Mouse (Mus musculus) limb, embryonic 13.5 days (tissue): ENCODE results near the gene Cstf2t. TPM values are rescaled to one million over a fixed set of nuclear protein-coding genes. Genes with fewer than 3 reads are reported as not detected.
A peak's percentile ranks its signal among the peaks of the same experiment; 100 is the strongest.

Experiments used
- ATAC-seq: fragments of 200-750 bp; cut with Nextera tagmentation; 2 replicates; pipeline ENCODE4 v1.8.0; 2017; ENCODE audit warnings: low read depth, moderate number of reproducible peaks, moderate TSS enrichment; ENCODE audit not compliant: low FRiP score
- H3K27ac ChIP-seq: fragments of 300-500 bp; sonication (generic); 2 replicates; pipeline ENCODE4 v1.5.1; 2015; ENCODE audit warnings: inconsistent platforms, mild to moderate bottlenecking, moderate library complexity
- H3K27me3 ChIP-seq: fragments of 300-500 bp; sonication (generic); 2 replicates; pipeline ENCODE4 v1.6.1; 2015; ENCODE audit warnings: mild to moderate bottlenecking, inconsistent platforms
- H3K36me3 ChIP-seq: fragments of 300-500 bp; sonication (generic); 2 replicates; pipeline ENCODE4 v1.6.1; 2015; ENCODE audit warnings: inconsistent platforms, mild to moderate bottlenecking, moderate library complexity
- H3K4me1 ChIP-seq: fragments of 300-500 bp; sonication (generic); 2 replicates; pipeline ENCODE4 v1.6.1; 2015; ENCODE audit warnings: inconsistent platforms
- H3K4me2 ChIP-seq: fragments of 300-500 bp; sonication (generic); replicated peaks from 2 replicates; pipeline ENCODE4 v1.6.1; 2015; ENCODE audit warnings: inconsistent platforms, mild to moderate bottlenecking, moderate library complexity
- H3K4me3 ChIP-seq: fragments of 300-500 bp; sonication (generic); 2 replicates; pipeline ENCODE4 v1.5.1; 2015; ENCODE audit warnings: moderate library complexity, mild to moderate bottlenecking, inconsistent platforms
- H3K9ac ChIP-seq: fragments of 300-500 bp; sonication (generic); 2 replicates; pipeline ENCODE4 v1.6.1; 2015; ENCODE audit warnings: mild to moderate bottlenecking, inconsistent platforms
- H3K9me3 ChIP-seq: fragments of 300-500 bp; sonication (generic); 2 replicates; pipeline ENCODE4 v1.6.1; 2016; ENCODE audit warnings: inconsistent platforms
- WGBS: fragments of 180-500 bp; shearing (Covaris S2); methylation state at CpG from one replicate; pipeline ENCODE4 v1.1.7; 2015; 5-methylcytosine and 5-hydroxymethylcytosine counted together
- polyA plus RNA-seq: library from polyadenylated mRNA; unstranded; fragments of >200 nt; fragmentation: Nextera tagmentation; extraction: Ambion mirVana; gene quantifications from 2 replicates; pipeline ENCODE4 v1.2.1, GENCODE M21; 2015

Gene Cstf2t
- polyA plus RNA-seq, 1 experiment from 2014 or later: 60.0 TPM

- H3K4me3 ChIP-seq: peak overlapping the region; percentile 74
- WGBS: 93% methylated on average over 8 of the region's 8 CpGs
- peaks cover 18% of the 10 kb centered on the region for H3K9me3 ChIP-seq
Observed at GRCm38 (mm10) chr19:31083761-31084160, 1.1 kb downstream of the Cstf2t start.

GRCm38 (mm10) chr19:31097857-31098256, 15.2 kb downstream of the Cstf2t start:
- ATAC-seq: no peak

More at GRCm38 (mm10) chr19:31083761-31084160, 1.1 kb downstream of the Cstf2t start:
- peaks cover 14% of the 10 kb centered on the region for H3K4me1 ChIP-seq
- H3K27me3 ChIP-seq: no peaks in the 10 kb centered on the region
- H3K36me3 ChIP-seq: peaks cover 39% of the 10 kb centered on the region
- no peak for ATAC-seq
- no peak overlapping the region for H3K27ac ChIP-seq
- H3K4me2 ChIP-seq: peak overlapping the region; percentile 86
- peak overlapping the region; percentile 80; the same call in 1 of the 2 replicates for H3K9ac ChIP-seq

GRCm38 (mm10) chr19:31099369-31099768, 16.7 kb downstream of the Cstf2t start:
- 94% methylated on average over 3 of the region's 3 CpGs for WGBS
- Histone ChIP-seq H3K4me2 (no peak overlapping the region), H3K9ac (no peak overlapping the region), H3K36me3 (no peaks in the 10 kb centered on the region), H3K4me1 (peaks cover 4% of the 10 kb centered on the region; the same call in 1 of the 2 replicates), H3K4me3 (no peak overlapping the region), H3K27me3 (no peaks in the 10 kb centered on the region), H3K27ac (no peak overlapping the region), H3K9me3 (no peaks in the 10 kb centered on the region)
- no peak for ATAC-seq

More at GRCm38 (mm10) chr19:31097857-31098256, 15.2 kb downstream of the Cstf2t start:
- 53% methylated on average over 3 of the region's 3 CpGs for whole genome bisulfite sequencing
- Histone ChIP-seq H3K4me3 (no peak overlapping the region), H3K36me3 (no peaks in the 10 kb centered on the region), H3K9ac (no peak overlapping the region), H3K9me3 (no peaks in the 10 kb centered on the region), H3K27ac (no peak overlapping the region), H3K27me3 (no peaks in the 10 kb centered on the region), H3K4me2 (no peak overlapping the region), H3K4me1 (peaks cover 4% of the 10 kb centered on the region; the same call in 1 of the 2 replicates)

- Histone ChIP-seq H3K9me3 (no peaks in the 10 kb centered on the region), H3K9ac (no peak overlapping the region), H3K4me3 (no peak overlapping the region), H3K36me3 (no peaks in the 10 kb centered on the region), H3K4me2 (no peak overlapping the region), H3K4me1 (peaks cover 11% of the 10 kb centered on the region; the same call in 1 of the 2 replicates), H3K27me3 (no peaks in the 10 kb centered on the region), H3K27ac (no peak overlapping the region)
- ATAC-seq: no peak
- 72% methylated on average over 6 of the region's 6 CpGs for WGBS
Observed at GRCm38 (mm10) chr19:31104764-31105163, 22.1 kb downstream of the Cstf2t start.

DNA sequence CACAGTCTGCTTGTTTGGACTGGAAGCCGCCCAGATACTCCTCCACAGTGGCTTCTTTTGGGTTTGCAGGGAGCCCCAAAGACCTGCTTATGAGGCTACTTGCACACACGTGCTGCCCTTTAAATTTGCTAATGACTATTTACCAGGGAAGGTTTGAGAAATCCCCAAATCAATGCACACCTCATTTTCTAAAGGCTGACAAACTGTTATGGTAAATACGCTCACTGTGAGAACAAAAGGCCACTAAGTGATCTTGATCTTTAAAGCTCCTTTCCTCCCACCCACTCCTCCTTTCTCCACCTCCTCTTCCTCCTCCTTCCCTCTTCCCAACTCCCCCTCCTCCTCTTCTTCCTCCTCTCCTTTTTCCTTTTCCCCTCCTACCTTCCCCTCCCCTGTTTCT, 23.4 kb downstream of the Cstf2t start:
- H3K27me3 ChIP-seq: no peaks in the 10 kb centered on the region
- H3K4me2 ChIP-seq: no peak overlapping the region
- WGBS: 46% methylated on average over 3 of the region's 3 CpGs
- no peak overlapping the region for H3K4me3 ChIP-seq
- no peaks in the 10 kb centered on the region for H3K9me3 ChIP-seq
- no peaks in the 10 kb centered on the region for H3K36me3 ChIP-seq
- H3K9ac ChIP-seq: no peak overlapping the region
- peaks cover 11% of the 10 kb centered on the region; the same call in 1 of the 2 replicates for H3K4me1 ChIP-seq
- no peak overlapping the region for H3K27ac ChIP-seq
- no peak for ATAC-seq

DNA sequence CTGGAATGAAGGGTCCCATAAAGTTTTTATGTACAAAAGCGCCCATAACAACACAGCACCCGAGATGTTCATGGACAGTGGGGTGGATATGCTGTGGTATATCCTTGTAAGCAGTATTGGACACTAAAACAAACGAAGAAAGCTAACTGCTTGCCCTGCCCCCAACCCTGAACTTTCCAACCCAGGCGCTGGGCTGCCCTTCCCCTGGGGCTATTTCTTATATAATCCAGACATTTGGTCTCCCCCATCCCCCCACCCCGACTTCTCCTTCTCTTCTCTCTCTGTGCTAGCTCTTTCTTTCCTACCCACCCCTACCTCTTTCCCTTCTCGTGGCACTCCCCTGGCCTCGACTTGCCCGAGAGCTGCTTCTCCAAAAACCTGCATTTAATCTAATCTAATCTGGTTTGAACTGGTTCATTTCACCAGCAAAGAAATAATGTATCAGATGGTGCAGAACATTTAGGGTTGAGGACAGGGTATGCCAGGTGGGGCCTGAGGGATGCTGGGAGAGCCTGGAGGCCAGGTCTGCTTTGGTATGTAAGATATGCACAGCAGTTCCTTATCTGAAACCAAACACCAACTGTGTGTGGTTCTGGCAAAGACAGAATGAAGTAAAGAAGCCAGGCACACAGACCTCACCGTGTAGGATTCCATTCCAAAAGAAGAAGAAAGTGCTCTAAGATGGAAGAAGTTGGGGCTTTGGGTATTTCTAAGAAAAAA, 24.4 kb downstream of the Cstf2t start:
- no peak overlapping the region for H3K4me3 ChIP-seq
- 18% methylated on average over 9 of the region's 9 CpGs for WGBS
- H3K36me3 ChIP-seq: no peaks in the 10 kb centered on the region
- no peak overlapping the region for H3K9ac ChIP-seq
- peak; percentile 28; the same call in 1 of the 2 replicates for ATAC-seq
- no peaks in the 10 kb centered on the region for H3K9me3 ChIP-seq
- H3K4me1 ChIP-seq: peaks cover 11% of the 10 kb centered on the region; the same call in 1 of the 2 replicates
- H3K27ac ChIP-seq: no peak overlapping the region
- no peak overlapping the region for H3K4me2 ChIP-seq
- no peaks in the 10 kb centered on the region for H3K27me3 ChIP-seq

- H3K9me3 ChIP-seq: no peaks in the 10 kb centered on the region
- no peak overlapping the region for H3K4me3 ChIP-seq
- no peak overlapping the region for H3K4me2 ChIP-seq
- no peak overlapping the region for H3K9ac ChIP-seq
- H3K36me3 ChIP-seq: no peaks in the 10 kb centered on the region
- H3K27ac ChIP-seq: no peak overlapping the region
- no peaks in the 10 kb centered on the region for H3K27me3 ChIP-seq
- 31% methylated on average over 4 of the region's 4 CpGs for WGBS
- H3K4me1 ChIP-seq: no peaks in the 10 kb centered on the region
- ATAC-seq: no peak
Observed at GRCm38 (mm10) chr19:31114690-31115089, 32.1 kb downstream of the Cstf2t start.

DNA sequence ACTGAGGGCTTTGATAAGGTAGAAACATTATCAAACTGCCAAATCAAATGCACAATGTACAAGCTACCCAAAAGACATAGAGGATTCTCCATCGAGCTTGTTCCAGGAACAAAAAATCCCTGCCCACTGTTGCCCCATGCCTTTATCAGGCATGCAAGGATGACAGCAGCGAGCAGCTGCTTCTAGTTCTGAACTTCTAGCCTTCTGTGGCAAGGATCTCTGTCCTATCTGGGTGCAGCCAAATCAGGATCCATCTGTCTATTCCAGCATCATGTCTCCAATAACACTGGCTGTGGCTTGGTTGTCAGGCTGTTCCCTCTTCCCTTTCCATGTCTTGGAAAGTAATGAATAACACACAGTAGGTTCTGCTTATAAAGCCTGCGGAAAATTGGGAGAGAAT, 42.0 kb downstream of the Cstf2t start:
- no peak for ATAC-seq
- H3K4me3 ChIP-seq: no peak overlapping the region
- H3K36me3 ChIP-seq: no peaks in the 10 kb centered on the region
- H3K4me1 ChIP-seq: no peaks in the 10 kb centered on the region
- no peaks in the 10 kb centered on the region for H3K9me3 ChIP-seq
- no peaks in the 10 kb centered on the region for H3K27me3 ChIP-seq
- H3K4me2 ChIP-seq: no peak overlapping the region
- H3K9ac ChIP-seq: no peak overlapping the region
- H3K27ac ChIP-seq: no peak overlapping the region
- 89% methylated on average over 3 of the region's 3 CpGs for WGBS

- Histone ChIP-seq H3K36me3 (no peaks in the 10 kb centered on the region), H3K4me3 (no peak overlapping the region), H3K4me2 (no peak overlapping the region), H3K9ac (no peak overlapping the region), H3K27ac (no peak overlapping the region), H3K9me3 (no peaks in the 10 kb centered on the region), H3K27me3 (no peaks in the 10 kb centered on the region), H3K4me1 (no peaks in the 10 kb centered on the region)
- ATAC-seq: no peak
- WGBS: 67% methylated on average over 8 of the region's 8 CpGs
Observed at GRCm38 (mm10) chr19:31132614-31133013, 50.0 kb downstream of the Cstf2t start.

GRCm38 (mm10) chr19:31136316-31136715, 53.7 kb downstream of the Cstf2t start:
- WGBS: 49% methylated on average over 2 of the region's 2 CpGs
- H3K4me3 ChIP-seq: no peak overlapping the region
- no peaks in the 10 kb centered on the region for H3K4me1 ChIP-seq
- H3K9ac ChIP-seq: no peak overlapping the region
- H3K36me3 ChIP-seq: no peaks in the 10 kb centered on the region
- no peak overlapping the region for H3K4me2 ChIP-seq
- H3K27ac ChIP-seq: no peak overlapping the region
- no peaks in the 10 kb centered on the region for H3K27me3 ChIP-seq
- ATAC-seq: no peak
- no peaks in the 10 kb centered on the region for H3K9me3 ChIP-seq
